Mouse (Mus musculus): ENCODE measurements at regions not wholly inside any gene's neighbourhood (a gene's known extent, or its start where the extent isn't known, plus 50 kb on each side); places are given as distances from the start of the nearest gene placed in this dataset.

DNA sequence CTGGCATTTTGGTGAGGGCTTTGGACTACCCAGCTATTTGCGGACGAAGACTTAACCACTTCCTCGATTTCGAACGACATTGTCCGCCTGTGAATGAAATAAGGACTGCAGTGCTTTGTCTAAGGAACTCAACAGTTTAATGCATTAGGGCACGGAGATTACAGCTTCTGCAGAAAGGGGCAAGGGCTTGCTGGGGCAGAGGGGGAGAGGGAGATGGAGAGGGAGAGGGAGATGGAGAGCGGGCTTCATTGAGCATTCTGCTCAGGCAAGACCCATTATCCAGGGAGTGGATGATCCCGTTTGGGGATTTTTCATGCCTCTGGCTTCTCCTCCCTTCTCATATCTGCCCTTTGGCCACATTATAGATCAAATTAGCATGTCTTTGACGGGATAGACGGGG lies 117.8 kb downstream of the Rpl14 start:
- H3K9ac ChIP-seq (ENCODE audit: low read depth, low read length): no peak overlapping the region
- no peak for ATAC-seq (replicated peaks; ENCODE audit: low FRiP score)
- H3K4me1 ChIP-seq (replicated peaks; ENCODE audit: control insufficient read depth, insufficient read depth, low read length): peaks cover 13% of the 10 kb centered on the region
- H3K4me3 ChIP-seq (ENCODE audit: low read depth, low read length): no peak overlapping the region
- 58% methylated on average over 11 of the region's 11 CpGs for WGBS
- H3K4me2 ChIP-seq: no peak overlapping the region
- H3K27ac ChIP-seq (ENCODE audit: low read depth, low read length): no peak overlapping the region
- no peak for DNase-seq (ENCODE audit: low spot score)
- H3K9me3 ChIP-seq (ENCODE audit: control insufficient read depth, low read length): no peaks in the 10 kb centered on the region
- no peaks in the 10 kb centered on the region for H3K36me3 ChIP-seq (ENCODE audit: control insufficient read depth, insufficient read depth, low read length)
- no peaks in the 10 kb centered on the region for H3K27me3 ChIP-seq (replicated peaks; ENCODE audit: control insufficient read depth, insufficient read depth, low read length)

DNA sequence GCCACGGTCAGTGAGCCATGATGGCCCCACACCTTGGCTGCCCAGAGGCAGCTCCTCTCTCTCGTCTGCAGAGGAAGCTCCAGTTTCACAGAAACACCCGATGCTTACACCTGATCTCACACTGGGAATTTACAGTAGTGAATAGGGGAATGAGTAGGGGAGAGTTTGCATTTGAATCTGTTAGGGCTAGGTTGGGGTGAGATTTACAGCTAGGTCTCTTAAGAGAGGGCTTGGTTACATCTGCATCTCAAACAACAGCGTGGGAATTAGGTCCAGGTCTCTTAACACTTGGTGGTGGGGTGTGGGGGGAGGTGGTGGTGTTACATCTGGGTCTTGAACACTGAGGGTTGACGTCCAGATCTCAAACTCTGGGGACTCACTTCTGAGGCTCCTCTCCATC lies 119.3 kb downstream of the Rpl14 start:
- ATAC-seq (replicated peaks; ENCODE audit: low FRiP score) (no peak), DNase-seq (ENCODE audit: low spot score) (no peak)
- H3K4me3 ChIP-seq (ENCODE audit: low read depth, low read length): no peak overlapping the region
- H3K36me3 ChIP-seq (ENCODE audit: control insufficient read depth, insufficient read depth, low read length): no peaks in the 10 kb centered on the region
- 34% methylated on average over 5 of the region's 5 CpGs for WGBS
- H3K4me2 ChIP-seq: no peak overlapping the region
- peaks cover 13% of the 10 kb centered on the region for H3K4me1 ChIP-seq (replicated peaks; ENCODE audit: control insufficient read depth, insufficient read depth, low read length)
- no peak overlapping the region for H3K9ac ChIP-seq (ENCODE audit: low read depth, low read length)
- H3K27me3 ChIP-seq (replicated peaks; ENCODE audit: control insufficient read depth, insufficient read depth, low read length): no peaks in the 10 kb centered on the region
- H3K9me3 ChIP-seq (ENCODE audit: control insufficient read depth, low read length): no peaks in the 10 kb centered on the region
- peak overlapping the region; percentile 68 for H3K27ac ChIP-seq (ENCODE audit: low read depth, low read length)

DNA sequence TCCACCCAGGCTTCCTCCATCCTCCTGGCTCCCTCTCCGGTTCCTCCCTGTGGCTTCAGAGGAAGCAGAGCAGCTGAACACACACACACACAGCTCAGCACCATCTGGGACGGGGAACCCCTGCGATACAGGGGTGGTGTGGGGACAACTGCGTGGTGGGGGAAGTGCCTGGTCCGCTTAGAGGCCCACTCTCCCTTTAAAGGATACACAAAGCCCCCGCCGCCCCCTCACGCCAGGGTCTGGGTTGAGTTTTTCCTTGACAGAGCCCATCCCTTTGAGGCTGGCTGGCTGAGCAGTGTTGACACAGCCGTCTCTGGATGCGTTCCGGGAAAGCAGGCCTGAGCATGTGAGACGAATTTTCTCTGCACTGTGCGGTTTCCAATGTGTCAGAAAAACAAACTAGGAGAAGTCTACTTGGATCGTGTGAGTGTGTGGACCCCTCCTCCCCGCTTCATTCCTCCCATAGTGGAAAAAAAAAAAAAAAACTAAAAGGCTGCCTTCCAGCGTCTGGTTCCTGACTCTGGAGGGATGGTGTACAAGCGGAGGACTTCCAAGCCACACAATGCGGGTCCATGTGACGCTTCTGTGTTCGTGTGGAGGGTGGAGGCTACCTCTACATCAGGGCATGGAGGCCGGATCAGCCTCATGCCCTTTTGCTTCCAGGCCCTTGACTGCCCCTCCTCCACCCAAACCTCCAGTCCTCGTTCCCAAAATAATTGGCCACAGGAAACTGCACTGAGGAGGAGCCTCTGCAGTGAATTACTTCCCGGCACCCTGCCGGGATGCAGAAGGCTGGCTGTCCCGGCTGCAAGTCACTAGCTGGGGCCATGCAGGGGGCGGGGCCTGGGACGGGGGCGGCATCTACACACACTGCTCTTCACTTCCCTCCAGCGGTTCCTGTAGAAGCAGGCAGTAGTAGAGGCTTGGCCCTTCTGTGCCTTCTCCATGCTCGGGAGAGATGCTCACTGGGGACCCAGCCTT lies 120.0 kb downstream of the Rpl14 start:
- DNase-seq (ENCODE audit: low spot score): peak; percentile 77
- WGBS: 4% methylated on average over 30 of the region's 30 CpGs
- H3K9me3 ChIP-seq (ENCODE audit: control insufficient read depth, low read length): no peaks in the 10 kb centered on the region
- peak overlapping the region; percentile 19 for H3K4me3 ChIP-seq (ENCODE audit: low read depth, low read length)
- no peaks in the 10 kb centered on the region for H3K27me3 ChIP-seq (replicated peaks; ENCODE audit: control insufficient read depth, insufficient read depth, low read length)
- H3K27ac ChIP-seq (ENCODE audit: low read depth, low read length): peak overlapping the region; percentile 68
- H3K9ac ChIP-seq (ENCODE audit: low read depth, low read length): no peak overlapping the region
- H3K4me1 ChIP-seq (replicated peaks; ENCODE audit: control insufficient read depth, insufficient read depth, low read length): peaks cover 13% of the 10 kb centered on the region
- no peaks in the 10 kb centered on the region for H3K36me3 ChIP-seq (ENCODE audit: control insufficient read depth, insufficient read depth, low read length)
- H3K4me2 ChIP-seq: peak overlapping the region; percentile 57
- ATAC-seq (replicated peaks; ENCODE audit: low FRiP score): peak; percentile 79

DNA sequence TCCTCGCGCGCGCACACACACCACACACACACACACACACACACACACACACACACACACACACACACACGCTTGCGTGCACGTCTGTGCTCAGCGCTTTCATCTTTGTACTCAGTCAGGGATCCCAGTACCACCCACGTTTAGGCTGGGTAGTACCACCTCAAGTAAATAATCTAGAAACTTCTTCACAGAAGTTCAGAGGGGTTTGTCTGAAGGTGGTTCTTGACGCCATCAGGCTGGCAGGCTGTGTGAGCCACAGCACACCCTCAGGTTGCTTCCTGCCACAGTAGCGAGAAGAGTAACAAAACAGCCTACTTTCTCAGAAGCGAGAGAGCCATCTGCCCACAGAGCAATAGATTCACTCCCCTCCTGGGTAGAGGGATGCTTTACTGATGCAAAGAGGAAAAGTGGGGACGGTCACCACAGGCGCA lies 120.7 kb downstream of the Rpl14 start:
- Histone ChIP-seq H3K36me3 (ENCODE audit: control insufficient read depth, insufficient read depth, low read length) (no peaks in the 10 kb centered on the region), H3K4me3 (ENCODE audit: low read depth, low read length) (peak overlapping the region; percentile 19; the same call in 1 of the 2 replicates), H3K27ac (ENCODE audit: low read depth, low read length) (no peak overlapping the region; the same call in 1 of the 2 replicates), H3K9ac (ENCODE audit: low read depth, low read length) (no peak overlapping the region), H3K4me2 (peak overlapping the region; percentile 57), H3K9me3 (ENCODE audit: control insufficient read depth, low read length) (no peaks in the 10 kb centered on the region), H3K4me1 (replicated peaks; ENCODE audit: control insufficient read depth, insufficient read depth, low read length) (peaks cover 13% of the 10 kb centered on the region), H3K27me3 (replicated peaks; ENCODE audit: control insufficient read depth, insufficient read depth, low read length) (no peaks in the 10 kb centered on the region)
- no peak for ATAC-seq (replicated peaks; ENCODE audit: low FRiP score)
- WGBS: 29% methylated on average over 14 of the region's 14 CpGs
- DNase-seq (ENCODE audit: low spot score): no peak

DNA sequence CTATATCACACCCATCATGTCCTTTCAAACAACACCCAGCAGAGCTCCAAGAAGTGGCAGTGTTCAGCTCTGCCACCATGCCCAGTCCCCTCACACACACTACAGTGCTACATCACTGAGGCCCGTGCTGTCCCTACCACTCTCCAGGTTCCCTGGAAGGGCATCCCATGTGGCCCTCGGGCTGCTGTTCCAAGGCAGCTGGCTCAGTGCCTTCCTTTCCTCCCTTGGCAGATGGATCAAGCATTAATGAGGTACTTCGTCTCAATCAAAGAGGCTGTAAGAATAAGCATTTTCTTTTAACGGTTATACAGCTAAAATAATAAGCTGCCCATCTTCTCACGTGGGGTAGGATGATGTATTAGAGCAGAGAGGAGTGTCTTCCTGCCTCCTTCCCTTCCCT lies 123.2 kb downstream of the Rpl14 start:
- Histone ChIP-seq H3K27ac (ENCODE audit: low read depth, low read length) (no peak overlapping the region), H3K9me3 (ENCODE audit: control insufficient read depth, low read length) (no peaks in the 10 kb centered on the region), H3K27me3 (replicated peaks; ENCODE audit: control insufficient read depth, insufficient read depth, low read length) (no peaks in the 10 kb centered on the region), H3K4me3 (ENCODE audit: low read depth, low read length) (no peak overlapping the region), H3K4me1 (replicated peaks; ENCODE audit: control insufficient read depth, insufficient read depth, low read length) (peaks cover 13% of the 10 kb centered on the region), H3K36me3 (ENCODE audit: control insufficient read depth, insufficient read depth, low read length) (no peaks in the 10 kb centered on the region), H3K4me2 (no peak overlapping the region), H3K9ac (ENCODE audit: low read depth, low read length) (no peak overlapping the region)
- 72% methylated on average over 5 of the region's 5 CpGs for WGBS
- DNase-seq (ENCODE audit: low spot score) (no peak), ATAC-seq (replicated peaks; ENCODE audit: low FRiP score) (no peak)

DNA sequence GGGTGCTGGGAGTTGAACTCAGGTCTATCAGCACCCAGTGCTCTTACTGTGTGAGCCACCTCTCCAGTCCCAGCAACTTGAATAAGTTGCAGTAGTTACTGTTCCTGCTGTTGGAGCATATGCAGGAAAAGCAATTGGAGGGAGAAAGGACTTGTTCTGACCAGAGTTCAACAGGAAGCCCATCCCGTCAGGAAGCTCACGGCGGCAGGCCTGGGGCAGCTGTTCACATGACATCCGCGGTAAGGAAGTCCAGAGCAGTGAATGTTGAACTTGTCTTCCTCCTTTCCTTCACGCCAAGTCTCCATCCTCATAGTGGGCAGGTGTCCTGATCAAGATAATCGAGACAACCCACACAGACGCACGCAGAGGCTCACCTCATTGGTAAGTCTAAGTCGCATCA lies 124.7 kb downstream of the Rpl14 start:
- no peak for DNase-seq (ENCODE audit: low spot score)
- Histone ChIP-seq H3K4me3 (ENCODE audit: low read depth, low read length) (no peak overlapping the region), H3K9ac (ENCODE audit: low read depth, low read length) (no peak overlapping the region), H3K9me3 (ENCODE audit: control insufficient read depth, low read length) (no peaks in the 10 kb centered on the region), H3K4me2 (no peak overlapping the region), H3K36me3 (ENCODE audit: control insufficient read depth, insufficient read depth, low read length) (no peaks in the 10 kb centered on the region), H3K27ac (ENCODE audit: low read depth, low read length) (no peak overlapping the region), H3K27me3 (replicated peaks; ENCODE audit: control insufficient read depth, insufficient read depth, low read length) (no peaks in the 10 kb centered on the region), H3K4me1 (replicated peaks; ENCODE audit: control insufficient read depth, insufficient read depth, low read length) (peaks cover 10% of the 10 kb centered on the region)
- ATAC-seq (replicated peaks; ENCODE audit: low FRiP score): no peak
- WGBS: 58% methylated on average over 10 of the region's 10 CpGs

DNA sequence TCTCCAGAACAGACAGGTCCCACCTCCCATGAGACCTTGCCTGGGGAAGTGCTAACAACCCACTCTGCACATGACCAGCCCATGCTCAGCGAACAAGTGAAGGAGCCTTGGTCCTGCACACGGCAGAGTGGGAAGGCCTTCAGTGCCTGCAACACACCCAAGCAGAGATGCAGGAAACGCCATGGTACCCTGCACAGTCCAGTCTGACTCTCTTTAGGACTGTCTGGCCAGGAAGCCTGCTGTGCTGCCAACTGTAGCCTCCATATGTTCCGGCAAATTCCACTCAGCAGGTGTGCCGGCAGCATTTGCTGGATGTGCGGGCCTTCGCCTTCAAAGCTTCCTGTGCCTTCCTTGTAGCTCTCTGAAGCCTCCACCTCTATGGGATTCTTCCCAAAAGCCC lies 126.5 kb downstream of the Rpl14 start:
- no peak overlapping the region for H3K4me2 ChIP-seq
- no peaks in the 10 kb centered on the region for H3K27me3 ChIP-seq (replicated peaks; ENCODE audit: control insufficient read depth, insufficient read depth, low read length)
- no peaks in the 10 kb centered on the region for H3K4me1 ChIP-seq (replicated peaks; ENCODE audit: control insufficient read depth, insufficient read depth, low read length)
- no peaks in the 10 kb centered on the region for H3K36me3 ChIP-seq (ENCODE audit: control insufficient read depth, insufficient read depth, low read length)
- ATAC-seq (replicated peaks; ENCODE audit: low FRiP score) (no peak), DNase-seq (ENCODE audit: low spot score) (no peak)
- no peaks in the 10 kb centered on the region for H3K9me3 ChIP-seq (ENCODE audit: control insufficient read depth, low read length)
- 82% methylated on average over 7 of the region's 7 CpGs for WGBS
- H3K4me3 ChIP-seq (ENCODE audit: low read depth, low read length): no peak overlapping the region
- no peak overlapping the region for H3K9ac ChIP-seq (ENCODE audit: low read depth, low read length)
- H3K27ac ChIP-seq (ENCODE audit: low read depth, low read length): no peak overlapping the region

DNA sequence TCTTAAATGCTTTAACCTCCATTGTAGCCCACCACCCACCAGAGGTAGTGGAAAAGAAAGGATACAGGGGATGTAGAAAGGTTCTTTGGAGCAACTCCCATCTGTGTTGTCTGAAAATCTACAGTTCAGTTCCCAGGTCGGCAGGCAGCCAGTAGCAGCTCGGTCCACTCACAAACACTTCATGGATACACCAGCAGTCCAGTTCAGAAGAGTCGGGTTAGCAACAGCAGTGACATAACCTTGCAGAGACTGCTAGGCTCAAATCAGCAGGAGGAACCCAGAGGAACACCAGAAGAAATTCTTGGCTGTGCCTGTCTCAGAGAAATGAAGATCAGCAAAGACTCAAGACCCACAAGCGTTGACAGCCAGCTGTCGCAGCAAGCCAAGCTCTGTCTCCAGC lies 128.5 kb downstream of the Rpl14 start:
- no peak overlapping the region for H3K9ac ChIP-seq (ENCODE audit: low read depth, low read length)
- H3K27me3 ChIP-seq (replicated peaks; ENCODE audit: control insufficient read depth, insufficient read depth, low read length): no peaks in the 10 kb centered on the region
- no peaks in the 10 kb centered on the region for H3K36me3 ChIP-seq (ENCODE audit: control insufficient read depth, insufficient read depth, low read length)
- no peak overlapping the region for H3K4me2 ChIP-seq
- DNase-seq (ENCODE audit: low spot score) (no peak), ATAC-seq (replicated peaks; ENCODE audit: low FRiP score) (no peak)
- H3K9me3 ChIP-seq (ENCODE audit: control insufficient read depth, low read length): no peaks in the 10 kb centered on the region
- H3K4me1 ChIP-seq (replicated peaks; ENCODE audit: control insufficient read depth, insufficient read depth, low read length): no peaks in the 10 kb centered on the region
- H3K4me3 ChIP-seq (ENCODE audit: low read depth, low read length): no peak overlapping the region
- 83% methylated on average over 5 of the region's 5 CpGs for WGBS
- H3K27ac ChIP-seq (ENCODE audit: low read depth, low read length): no peak overlapping the region

DNA sequence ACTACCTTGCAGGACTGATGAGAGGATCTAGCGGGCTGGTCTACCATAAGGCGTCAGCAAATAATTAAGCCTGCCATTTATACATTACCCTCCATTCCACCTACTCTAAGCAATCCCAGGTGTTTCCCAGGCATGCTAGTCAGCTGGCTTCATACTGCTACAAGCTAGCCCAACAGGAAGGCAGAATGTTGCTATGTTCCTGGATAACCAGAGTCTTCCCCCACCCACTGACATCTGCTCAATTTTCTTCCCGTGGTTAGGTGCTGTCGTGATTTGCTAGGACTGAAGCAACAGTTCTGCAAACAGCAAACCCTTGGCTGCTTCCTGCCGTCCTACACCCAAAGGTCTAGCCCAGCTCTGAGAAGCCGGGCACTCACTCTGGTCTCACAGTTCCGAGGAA lies 131.6 kb downstream of the Rpl14 start:
- Histone ChIP-seq H3K4me1 (replicated peaks; ENCODE audit: control insufficient read depth, insufficient read depth, low read length) (no peaks in the 10 kb centered on the region), H3K9ac (ENCODE audit: low read depth, low read length) (no peak overlapping the region), H3K9me3 (ENCODE audit: control insufficient read depth, low read length) (no peaks in the 10 kb centered on the region), H3K27me3 (replicated peaks; ENCODE audit: control insufficient read depth, insufficient read depth, low read length) (no peaks in the 10 kb centered on the region), H3K4me3 (ENCODE audit: low read depth, low read length) (no peak overlapping the region), H3K4me2 (no peak overlapping the region), H3K36me3 (ENCODE audit: control insufficient read depth, insufficient read depth, low read length) (no peaks in the 10 kb centered on the region), H3K27ac (ENCODE audit: low read depth, low read length) (no peak overlapping the region)
- 63% methylated on average over 7 of the region's 7 CpGs for WGBS
- ATAC-seq (replicated peaks; ENCODE audit: low FRiP score) (no peak), DNase-seq (ENCODE audit: low spot score) (no peak)
